Mouse (Mus musculus) frontal cortex, postnatal 14 days (tissue): ENCODE data around the gene Fgfr1op.

ENCODE experiments used
- DNase-seq, 2 experiments: peaks; one replicate each; pipeline ENCODE4 v3.0.0; 2022; ENCODE audit warnings: low spot score in 2 of 2

Fgfr1op gene

GRCm38 (mm10) chr17:8228622-8229021 lies 63.3 kb downstream of the Fgfr1op start:
- no peak for DNase-seq

- DNase-seq: no peak
These were observed 64.3 kb downstream of the Fgfr1op start for GRCm38 (mm10) chr17:8229607-8230006.

- DNase-seq: peak; percentile 27 to 60
These were observed 66.8 kb downstream of the Fgfr1op start for GRCm38 (mm10) chr17:8232089-8232488.

- DNase-seq: no peak
These were observed 68.4 kb downstream of the Fgfr1op start for GRCm38 (mm10) chr17:8233618-8234214.

GRCm38 (mm10) chr17:8234537-8234936 lies 69.2 kb downstream of the Fgfr1op start:
- no peak for DNase-seq

GRCm38 (mm10) chr17:8235743-8236142 lies 70.4 kb downstream of the Fgfr1op start, which contains the start of gene Ccr6:
TSS of gene Ccr6 (plus strand) at chr17:8236043.
- no peak for DNase-seq

- DNase-seq: no peak
These were observed 72.9 kb downstream of the Fgfr1op start for GRCm38 (mm10) chr17:8238012-8238710.

GRCm38 (mm10) chr17:8239561-8239960 lies 74.3 kb downstream of the Fgfr1op start:
- no peak for DNase-seq

GRCm38 (mm10) chr17:8240517-8240916 lies 75.2 kb downstream of the Fgfr1op start:
- no peak for DNase-seq

- DNase-seq: no peak
These were observed 76.3 kb downstream of the Fgfr1op start for GRCm38 (mm10) chr17:8241645-8242044.

- no peak for DNase-seq
These were observed 76.9 kb downstream of the Fgfr1op start for GRCm38 (mm10) chr17:8242186-8242585.

GRCm38 (mm10) chr17:8244124-8244523 lies 78.8 kb downstream of the Fgfr1op start:
- DNase-seq: no peak

- DNase-seq: no peak
These were observed 80.9 kb downstream of the Fgfr1op start for GRCm38 (mm10) chr17:8246102-8246754.
